Mouse (Mus musculus) olfactory bulb, adult 2 months (tissue): ENCODE data around the gene Slc7a5. TPM values are rescaled to one million over a fixed set of nuclear protein-coding genes. Genes with fewer than 3 reads are reported as not detected.

Experiments
- H3K27ac ChIP-seq: fragments of 200-500 bp; 2 replicates; pipeline ENCODE4 v1.5.1; 2012; ENCODE audit warnings: low read depth, low read length; ENCODE audit not compliant: insufficient read depth
- H3K4me1 ChIP-seq: fragments of 200-500 bp; 2 replicates; pipeline ENCODE4 v1.6.1; 2012; ENCODE audit warnings: low read length; ENCODE audit not compliant: control insufficient read depth, insufficient read depth
- H3K4me3 ChIP-seq: fragments of 200-500 bp; 2 replicates; pipeline ENCODE4 v1.5.1; 2012; ENCODE audit warnings: mild to moderate bottlenecking, low read depth, low read length, moderate library complexity; ENCODE audit not compliant: insufficient read depth
- CTCF ChIP-seq: fragments of 200-500 bp; IDR thresholded peaks from 2 replicates; pipeline ENCODE4 v1.5.1; 2012; ENCODE audit warnings: low read depth, mild to moderate bottlenecking, low read length, moderate library complexity; ENCODE audit not compliant: insufficient read depth
- POLR2A ChIP-seq: fragments of 200-500 bp; IDR thresholded peaks from 2 replicates; pipeline ENCODE4 v1.6.1; 2012; ENCODE audit warnings: mild to moderate bottlenecking, low read depth, low read length, moderate library complexity; ENCODE audit not compliant: insufficient read depth
- WGBS: fragments of 180-500 bp; shearing (Covaris S2); methylation state at CpG from one replicate; pipeline ENCODE4 v1.1.7; 2018; 5-methylcytosine and 5-hydroxymethylcytosine counted together
- polyA plus RNA-seq: library from polyadenylated mRNA; stranded (reverse); fragments of >200 nt; gene quantifications from 2 replicates; pipeline ENCODE4 v1.2.4, GENCODE M21; 2012; ENCODE audit warnings: low replicate concordance; ENCODE audit not compliant: missing spikeins, insufficient read depth, insufficient read length

Slc7a5 gene
- polyA plus RNA-seq, 1 experiment: not detected

DNA sequence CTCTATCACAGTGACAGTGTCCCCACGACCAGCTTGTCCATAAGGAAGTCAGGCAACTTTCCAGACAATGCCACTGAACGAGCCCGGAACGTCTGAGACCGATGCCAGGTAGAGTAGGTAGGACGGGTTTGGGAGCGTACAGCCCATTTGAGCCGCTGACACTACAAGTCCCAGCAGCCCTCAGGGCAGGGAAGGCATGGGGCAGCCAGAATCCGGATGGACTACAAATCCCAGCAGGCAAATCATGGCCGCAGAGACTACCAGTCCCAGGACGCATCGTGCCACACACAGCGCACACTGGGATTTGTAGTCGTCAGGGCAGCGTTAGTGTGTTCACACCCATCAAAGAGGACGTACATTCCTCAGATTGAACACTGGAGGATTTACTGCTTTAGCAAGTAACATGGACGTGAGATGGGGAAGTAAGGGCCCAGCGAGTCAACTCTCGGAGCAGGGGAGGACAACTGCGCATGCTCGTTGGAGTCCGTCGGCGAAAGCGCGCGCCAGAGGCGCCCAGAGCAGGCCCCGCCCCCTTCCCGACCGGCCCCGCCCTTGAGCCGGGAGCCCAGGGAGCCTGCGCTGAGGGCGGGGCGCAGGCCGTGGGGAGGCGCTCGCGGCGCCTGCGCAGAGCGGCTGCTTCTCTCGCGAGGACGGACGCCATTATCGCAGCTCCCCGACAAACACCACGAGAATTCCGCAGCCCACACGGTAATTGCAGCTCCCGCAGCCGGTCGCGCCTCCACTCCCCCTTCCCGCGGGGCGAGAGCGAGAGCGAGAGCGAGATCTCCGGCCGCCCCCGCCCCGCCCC is 42.7 kb upstream of the Slc7a5 start:
- Histone ChIP-seq H3K27ac (peak overlapping the region; percentile 100), H3K4me3 (peak overlapping the region; percentile 56), H3K4me1 (peaks cover 30% of the 10 kb centered on the region)
- TF ChIP-seq POLR2A (peak; percentile 48), CTCF (no peak)
- WGBS: under 1% methylated on average over 66 of the region's 66 CpGs

- Histone ChIP-seq H3K4me3 (peak within 1 kb of the TSS; percentile 56), H3K4me1 (peaks cover 27% of the 10 kb centered on the region), H3K27ac (peak within 1 kb of the TSS; percentile 100)
- TF ChIP-seq CTCF (no peak), POLR2A (no peak)
- WGBS: 45% methylated on average over 6 of the region's 6 CpGs
These were observed 41.8 kb upstream of the Slc7a5 start, which contains the start of gene Banp for GRCm38 (mm10) chr8:121949222-121949800. Gene Banp, plus strand, starts transcription at chr8:121949750.

GRCm38 (mm10) chr8:121948321-121949145 is 41.0 kb upstream of the Slc7a5 start:
- H3K27ac ChIP-seq: no peak overlapping the region
- 54% methylated on average over 19 of the region's 19 CpGs for WGBS
- TF ChIP-seq CTCF (no peak), POLR2A (no peak)
- H3K4me1 ChIP-seq: peaks cover 27% of the 10 kb centered on the region
- H3K4me3 ChIP-seq: peak overlapping the region; percentile 28; the same call in 1 of the 2 replicates

DNA sequence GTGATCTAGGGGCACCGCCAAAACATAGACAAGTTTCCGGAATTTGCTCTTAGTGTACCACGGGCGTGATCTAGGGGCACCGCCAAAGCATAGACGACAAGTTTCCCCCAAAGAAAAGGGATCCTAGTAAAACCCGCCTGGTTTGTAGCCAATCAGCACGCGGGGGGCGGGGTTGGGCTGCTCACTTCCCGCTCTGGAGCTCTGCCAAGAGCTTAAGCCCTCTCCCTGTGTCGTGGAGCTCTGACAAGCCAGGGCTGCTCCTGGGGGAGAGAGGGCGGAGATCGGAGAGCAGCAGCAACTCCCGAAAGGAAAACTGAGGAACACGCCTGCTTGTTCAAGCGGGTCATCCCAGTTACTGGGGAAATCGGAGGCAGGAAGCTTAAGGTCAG is 40.3 kb upstream of the Slc7a5 start:
- TF ChIP-seq POLR2A: no peak

DNA sequence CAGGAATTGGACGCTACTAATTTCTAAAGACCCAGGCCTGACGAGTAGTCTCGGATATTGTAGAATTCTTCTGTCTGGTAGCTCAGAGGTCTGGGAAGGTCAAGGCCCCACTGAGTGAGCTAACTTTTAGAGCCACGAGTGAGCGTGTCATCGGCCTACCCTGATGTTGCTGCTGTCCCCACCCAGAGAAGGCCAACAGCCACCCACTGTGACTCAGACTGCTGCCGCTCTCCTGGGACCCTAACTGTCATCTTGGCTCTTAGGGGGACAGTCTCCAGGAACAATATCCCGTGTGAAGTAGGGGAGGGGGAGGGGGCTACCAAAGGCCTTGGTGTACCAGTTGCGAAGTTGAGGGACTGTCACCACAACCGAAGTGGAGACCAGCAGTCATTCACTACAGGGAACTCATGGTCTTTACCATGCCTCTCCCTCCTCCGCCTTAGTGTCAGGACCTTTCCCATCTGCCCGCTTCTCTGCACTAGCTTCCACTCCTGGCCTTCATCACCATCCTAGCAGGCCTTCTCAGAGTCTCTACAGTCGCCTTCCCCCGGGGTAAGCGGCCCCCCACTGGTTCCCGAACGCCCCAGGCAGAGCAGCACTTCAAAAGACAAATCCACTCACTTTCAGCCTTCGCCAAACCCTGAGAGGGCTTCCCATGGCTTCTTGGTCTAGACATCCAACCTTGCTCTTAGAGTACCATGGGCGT is 39.7 kb upstream of the Slc7a5 start:
- Histone ChIP-seq H3K4me1 (peaks cover 22% of the 10 kb centered on the region), H3K4me3 (peak overlapping the region; percentile 28), H3K27ac (no peak overlapping the region)
- 40% methylated on average over 19 of the region's 19 CpGs for WGBS
- TF ChIP-seq POLR2A (no peak), CTCF (no peak)

More for the DNA sequence above, 40.3 kb upstream of the Slc7a5 start:
- Histone ChIP-seq H3K4me3 (peak overlapping the region; percentile 28), H3K4me1 (peaks cover 25% of the 10 kb centered on the region), H3K27ac (no peak overlapping the region)
- WGBS: under 1% methylated on average over 18 of the region's 18 CpGs

DNA sequence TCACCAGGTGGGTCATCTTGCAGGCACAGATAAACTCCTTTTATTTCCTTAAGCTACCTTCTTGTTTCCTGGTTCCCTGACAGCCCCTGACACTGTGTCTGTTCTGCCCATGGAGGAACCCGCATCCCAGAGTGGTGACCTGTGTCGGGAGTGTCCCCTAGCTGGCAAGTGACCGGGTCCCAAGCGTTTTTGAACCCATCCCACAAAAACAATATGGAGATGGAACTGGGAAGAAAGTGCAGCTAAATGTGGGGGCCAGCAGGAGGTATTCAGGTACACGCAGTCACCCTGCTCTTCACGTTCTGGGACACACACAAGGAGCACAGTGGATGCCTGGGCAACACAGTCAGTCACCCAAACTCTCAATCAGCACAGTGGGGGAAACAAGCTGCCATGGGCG is 38.9 kb upstream of the Slc7a5 start:
- 87% methylated on average over 7 of the region's 7 CpGs for WGBS
- Histone ChIP-seq H3K4me1 (peaks cover 21% of the 10 kb centered on the region), H3K27ac (no peak overlapping the region), H3K4me3 (no peak overlapping the region)
- TF ChIP-seq CTCF: no peak
- TF ChIP-seq POLR2A: no peak

DNA sequence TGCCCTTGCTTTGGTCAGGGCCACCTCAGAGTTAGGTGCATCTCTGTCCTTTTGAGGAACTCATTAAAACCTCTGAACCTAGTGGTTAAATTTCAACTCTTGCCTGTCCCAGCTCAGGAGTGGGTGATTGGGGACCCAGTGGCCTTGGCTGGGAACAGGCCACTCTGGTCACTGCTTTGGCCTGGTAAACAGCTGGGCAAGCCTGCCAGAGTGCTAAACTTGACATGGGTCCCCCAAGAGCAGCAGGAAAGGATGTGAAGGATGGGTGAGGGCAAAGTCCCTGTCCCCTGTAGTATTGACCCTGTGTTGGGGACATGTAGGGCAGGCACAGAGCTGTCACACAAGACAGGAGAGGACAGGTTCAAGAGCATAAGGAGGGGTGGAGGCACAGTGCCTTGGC is 37.3 kb upstream of the Slc7a5 start, which contains the start of gene Car5a:
Car5a (minus strand) TSS at position 74 of the 400 bp plus-strand sequence.
- no peak within 1 kb of the TSS for H3K4me3 ChIP-seq
- TF ChIP-seq CTCF: no peak
- TF ChIP-seq POLR2A: no peak

DNA sequence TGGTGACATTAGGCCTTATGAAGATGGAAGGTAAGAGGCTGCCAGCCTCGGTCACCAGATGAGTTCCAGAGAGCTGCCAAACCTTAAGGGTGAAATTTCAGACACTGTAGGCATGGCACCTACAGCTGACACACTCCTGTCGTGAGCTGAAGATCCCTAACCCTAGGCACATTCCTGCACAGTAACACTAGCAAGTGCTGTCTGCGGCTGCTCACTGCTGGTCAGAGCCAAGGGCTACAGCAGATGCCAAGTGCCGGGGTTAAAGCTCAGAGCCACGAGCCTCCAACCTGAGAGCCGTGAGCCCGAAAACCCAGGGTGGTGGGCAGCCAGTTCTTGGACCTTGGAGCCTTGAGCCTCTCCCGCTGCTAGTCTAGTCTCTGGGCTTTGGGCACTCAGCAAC is 36.2 kb upstream of the Slc7a5 start:
- Histone ChIP-seq H3K27ac (no peak overlapping the region), H3K4me1 (peaks cover 18% of the 10 kb centered on the region), H3K4me3 (no peak overlapping the region)
- WGBS: 79% methylated on average over 8 of the region's 8 CpGs
- TF ChIP-seq CTCF (no peak), POLR2A (no peak)

More for the DNA sequence above, 37.3 kb upstream of the Slc7a5 start, which contains the start of gene Car5a:
- Histone ChIP-seq H3K27ac (no peak within 1 kb of the TSS), H3K4me1 (peaks cover 21% of the 10 kb centered on the region)
